Mouse (Mus musculus): ENCODE results near the gene Kdelr2. TPM values are rescaled to one million over a fixed set of nuclear protein-coding genes. Genes with fewer than 3 reads are reported as not detected.

Gene Kdelr2
- total and polyA plus RNA-seq, 3 experiments = 80.5 to 94.4 TPM; not detected in 1

DNA sequence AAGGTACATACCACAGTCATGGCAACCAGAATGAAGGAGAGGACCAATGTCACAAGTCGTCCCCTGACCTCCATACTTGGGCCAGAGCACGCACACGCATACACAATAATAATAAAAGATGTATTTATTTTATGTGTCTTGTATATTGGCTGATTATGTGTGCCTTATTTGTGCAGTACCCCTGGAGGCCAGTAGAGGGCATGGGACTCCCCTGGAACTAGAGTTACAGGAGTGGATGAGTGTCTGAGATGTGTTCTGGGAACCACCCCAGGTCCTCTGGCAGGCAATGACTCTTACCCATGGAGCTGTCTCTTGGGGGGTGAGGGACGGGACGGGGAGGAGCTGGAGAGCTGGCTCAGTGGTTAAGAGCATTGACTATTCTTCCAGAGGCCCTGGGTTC, 43.6 kb upstream of the Kdelr2 start:
- no peaks in the 10 kb centered on the region for H3K9me3 ChIP-seq (replicated peaks; ENCODE audit: insufficient read depth, low read length)
- H3K27ac ChIP-seq (ENCODE audit: control insufficient read depth, low read depth, low read length) = no peak overlapping the region
- no peaks in the 10 kb centered on the region for H3K79me2 ChIP-seq (ENCODE audit: control insufficient read depth, insufficient read depth, low read length, poor library complexity)
- H3K4me1 ChIP-seq (ENCODE audit: control insufficient read depth in 1 of 2, insufficient read depth in 2 of 2, low read length in 2 of 2) = no peaks in the 10 kb centered on the region
- DNase-seq (ENCODE audit: low read depth, low spot score) = peak; percentile 59
- H3K27me3 ChIP-seq (ENCODE audit: control insufficient read depth in 1 of 2, insufficient read depth in 2 of 2, low read length in 2 of 2) = no peaks in the 10 kb centered on the region
- no peak for TF ChIP-seq ZNF384 (IDR thresholded peaks at IDR 0.05; ENCODE audit: low read depth, low read length)
- TF ChIP-seq E2F4 (IDR thresholded peaks at IDR 0.05; ENCODE audit: borderline replicate concordance, low read depth, low read length) = no peak
- peak; percentile 46 for TF ChIP-seq RAD21 (IDR thresholded peaks at IDR 0.05; ENCODE audit: low read depth, low read length)
- TF ChIP-seq MAZ (IDR thresholded peaks at IDR 0.05; ENCODE audit: low read depth, low read length) = no peak
- TF ChIP-seq TAL1 (IDR thresholded peaks at IDR 0.05; ENCODE audit: low read length) = no peak
- TF ChIP-seq MYC (IDR thresholded peaks at IDR 0.05; ENCODE audit: low read depth, low read length) = no peak
- no peak for TF ChIP-seq USF1 (IDR thresholded peaks at IDR 0.05; ENCODE audit: low read depth, low read length)
- peak; percentile 52 for TF ChIP-seq SMC3 (IDR thresholded peaks at IDR 0.05; ENCODE audit: low read depth, low read length)
- TF ChIP-seq UBTF (IDR thresholded peaks at IDR 0.05; ENCODE audit: borderline replicate concordance, insufficient read depth, low read depth, low read length) = no peak
- no peak for TF ChIP-seq ZMIZ1 (IDR thresholded peaks at IDR 0.05; ENCODE audit: low read depth, low read length)
- TF ChIP-seq MAX (IDR thresholded peaks at IDR 0.05; ENCODE audit: low read length) = no peak
- peak; percentile 61 to 80 (median 67) for TF ChIP-seq CTCF (IDR thresholded peaks at IDR 0.05 in 2 of 3, conservative IDR thresholded peaks at IDR 0.05 in 1 of 3; ENCODE audit: control insufficient read depth in 1 of 3, insufficient read depth in 1 of 3, low read depth in 2 of 3, low read length in 3 of 3, poor library complexity in 1 of 3, severe bottlenecking in 1 of 3)
- no peak for TF ChIP-seq NELFE (IDR thresholded peaks at IDR 0.05; ENCODE audit: low read depth, low read length)
- no peak overlapping the region for H3K4me3 ChIP-seq (ENCODE audit: control insufficient read depth in 1 of 2, insufficient read depth in 1 of 2, low read depth in 2 of 2, low read length in 2 of 2)
- no peak overlapping the region for H3K9ac ChIP-seq (ENCODE audit: control insufficient read depth, low read depth, low read length, poor library complexity, severe bottlenecking)
- H3K36me3 ChIP-seq (ENCODE audit: control insufficient read depth in 1 of 2, insufficient read depth in 2 of 2, low read length in 2 of 2) = no peaks in the 10 kb centered on the region

DNA sequence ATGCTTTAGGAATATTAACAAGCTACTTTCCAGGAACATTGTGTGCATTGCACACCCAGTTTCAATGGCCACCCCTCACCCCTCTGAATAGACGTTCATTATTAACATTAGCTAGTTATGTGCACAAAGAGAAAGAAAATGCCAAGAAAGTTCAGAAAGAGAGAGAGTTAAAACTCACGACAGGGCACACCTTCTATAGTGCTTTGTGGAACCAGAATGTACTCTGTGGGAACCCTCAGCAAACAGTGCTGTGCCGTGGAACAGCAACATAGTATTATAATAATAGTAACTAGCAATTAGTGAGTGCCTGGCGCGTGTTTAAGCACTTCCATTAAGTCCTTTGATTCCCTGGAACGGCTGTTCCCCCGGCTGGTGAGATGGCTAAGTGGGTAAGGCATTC, 42.2 kb upstream of the Kdelr2 start:
- Histone ChIP-seq H3K36me3 (ENCODE audit: control insufficient read depth in 1 of 2, insufficient read depth in 2 of 2, low read length in 2 of 2) (peaks cover 0 to 4% of the 10 kb centered on the region in 2 experiments; a peak in 2 of 4 replicates), H3K4me1 (ENCODE audit: control insufficient read depth in 1 of 2, insufficient read depth in 2 of 2, low read length in 2 of 2) (peaks cover 0 to 3% of the 10 kb centered on the region in 2 experiments; a peak in 1 of 4 replicates), H3K79me2 (ENCODE audit: control insufficient read depth, insufficient read depth, low read length, poor library complexity) (no peaks in the 10 kb centered on the region), H3K27ac (ENCODE audit: control insufficient read depth, low read depth, low read length) (no peak overlapping the region), H3K9me3 (replicated peaks; ENCODE audit: insufficient read depth, low read length) (no peaks in the 10 kb centered on the region), H3K9ac (ENCODE audit: control insufficient read depth, low read depth, low read length, poor library complexity, severe bottlenecking) (no peak overlapping the region), H3K27me3 (ENCODE audit: control insufficient read depth in 1 of 2, insufficient read depth in 2 of 2, low read length in 2 of 2) (no peaks in the 10 kb centered on the region), H3K4me3 (ENCODE audit: control insufficient read depth in 1 of 2, insufficient read depth in 1 of 2, low read depth in 2 of 2, low read length in 2 of 2) (no peak overlapping the region)
- TF ChIP-seq ZMIZ1 (IDR thresholded peaks at IDR 0.05; ENCODE audit: low read depth, low read length) (no peak), CHD1 (IDR thresholded peaks at IDR 0.05; ENCODE audit: low read depth, low read length) (no peak), GABPA (IDR thresholded peaks at IDR 0.05; ENCODE audit: low read depth, low read length) (no peak), SIN3A (IDR thresholded peaks at IDR 0.05; ENCODE audit: low read length) (no peak), GATA1 (IDR thresholded peaks at IDR 0.05; ENCODE audit: low read depth, low read length) (no peak), MAFK (IDR thresholded peaks at IDR 0.05; ENCODE audit: borderline replicate concordance, low read depth, low read length) (no peak), MYC (IDR thresholded peaks at IDR 0.05; ENCODE audit: low read depth, low read length) (no peak), USF1 (IDR thresholded peaks at IDR 0.05; ENCODE audit: low read depth, low read length) (no peak)
- no peak for DNase-seq (ENCODE audit: low read depth, low spot score)

All from MEL (cell line).